Mouse (Mus musculus) heart, postnatal 0 days (tissue): ENCODE measurements at regions not wholly inside any gene's neighbourhood (a gene's known extent, or its start where the extent isn't known, plus 50 kb on each side); places are given as distances from the start of the nearest gene placed in this dataset.
"Not testable (repeated sequence)": the region's sequence is repeated elsewhere in the genome, so short reads cannot be mapped to it uniquely, and the experiment has no call there.

Source experiments
- ATAC-seq: fragments of 200-750 bp; cut with Nextera tagmentation; 2 replicates; pipeline ENCODE4 v1.8.0; 2017; ENCODE audit warnings: low read depth, moderate number of reproducible peaks, moderate library complexity; ENCODE audit not compliant: insufficient read depth
- DNase-seq: peaks from one replicate; pipeline ENCODE4 v3.0.0-alpha.2; 2016; ENCODE audit warnings: low spot score
- H3K27ac ChIP-seq: fragments of 300-500 bp; sonication (generic); 2 replicates; pipeline ENCODE4 v1.5.1; 2014; ENCODE audit warnings: low read depth, mild to moderate bottlenecking
- H3K27me3 ChIP-seq: fragments of 300-500 bp; sonication (generic); 2 replicates; pipeline ENCODE4 v1.6.1; 2014; ENCODE audit warnings: low read length, mixed read lengths; ENCODE audit not compliant: control insufficient read depth, insufficient read depth
- H3K36me3 ChIP-seq: fragments of 300-500 bp; sonication (generic); replicated peaks from 2 replicates; pipeline ENCODE4 v1.6.1; 2014; ENCODE audit warnings: low read length, mixed read lengths; ENCODE audit not compliant: control insufficient read depth, insufficient read depth
- H3K4me1 ChIP-seq: fragments of 300-500 bp; sonication (generic); 2 replicates; pipeline ENCODE4 v1.6.1; 2014; ENCODE audit warnings: antibody characterized with exemption; ENCODE audit not compliant: control insufficient read depth, insufficient read depth
- H3K4me2 ChIP-seq: fragments of 300-500 bp; sonication (generic); 2 replicates; pipeline ENCODE4 v1.6.1; 2014; ENCODE audit warnings: low read depth, mild to moderate bottlenecking, low read length, moderate library complexity
- H3K4me3 ChIP-seq: fragments of 300-500 bp; sonication (generic); 2 replicates; pipeline ENCODE4 v1.5.1; 2014; ENCODE audit warnings: low read depth, low read length
- H3K9ac ChIP-seq: fragments of 300-500 bp; sonication (generic); replicated peaks from 2 replicates; pipeline ENCODE4 v1.6.1; 2014; ENCODE audit warnings: low read depth, low read length, mixed read lengths
- H3K9me3 ChIP-seq: fragments of 300-500 bp; sonication (generic); replicated peaks from 2 replicates; pipeline ENCODE4 v1.6.1; 2016; ENCODE audit warnings: low read length; ENCODE audit not compliant: control insufficient read depth
- CTCF ChIP-seq: IDR thresholded peaks from 2 replicates; pipeline ENCODE4 v1.5.1; 2016; ENCODE audit warnings: antibody characterized with exemption, control low read depth, low read depth
- EP300 ChIP-seq: IDR thresholded peaks from 2 replicates; pipeline ENCODE4 v1.6.1; 2016; ENCODE audit warnings: antibody characterized with exemption, low read depth
- WGBS: fragments of 180-500 bp; shearing (Covaris S2); extraction: QIAGEN DNeasy Blood & Tissue Kit; methylation state at CpG from one replicate; pipeline ENCODE4 v1.1.7; 2014; 5-methylcytosine and 5-hydroxymethylcytosine counted together

DNA sequence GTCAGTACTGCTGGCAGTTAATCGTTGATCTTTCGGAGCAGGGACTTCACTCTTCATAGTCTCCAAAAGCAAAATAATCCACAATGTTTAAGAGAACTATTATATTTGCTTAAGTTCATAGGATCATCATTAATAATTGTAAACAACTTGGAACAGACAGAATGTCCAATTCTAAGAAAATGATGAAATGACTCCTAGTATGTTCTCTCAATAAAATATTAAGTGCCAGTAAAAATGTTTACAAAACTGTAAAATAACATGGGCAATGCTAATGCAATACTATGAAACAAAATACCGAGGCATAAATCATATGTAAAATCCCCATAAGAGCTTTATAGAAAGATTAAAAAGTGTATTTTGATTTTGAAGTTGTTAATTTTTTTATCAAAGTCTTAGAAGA, 1994.8 kb downstream of the 9330182O14Rik start:
- Histone ChIP-seq H3K4me2 (no peak overlapping the region), H3K27me3 (no peaks in the 10 kb centered on the region), H3K4me3 (no peak overlapping the region), H3K36me3 (no peaks in the 10 kb centered on the region), H3K9me3 (no peaks in the 10 kb centered on the region), H3K9ac (no peak overlapping the region), H3K27ac (no peak overlapping the region), H3K4me1 (no peaks in the 10 kb centered on the region)
- ATAC-seq (no peak), DNase-seq (no peak)
- 80% methylated on average over 3 of the region's 3 CpGs for WGBS
- no peak for TF ChIP-seq CTCF
- TF ChIP-seq EP300: no peak

DNA sequence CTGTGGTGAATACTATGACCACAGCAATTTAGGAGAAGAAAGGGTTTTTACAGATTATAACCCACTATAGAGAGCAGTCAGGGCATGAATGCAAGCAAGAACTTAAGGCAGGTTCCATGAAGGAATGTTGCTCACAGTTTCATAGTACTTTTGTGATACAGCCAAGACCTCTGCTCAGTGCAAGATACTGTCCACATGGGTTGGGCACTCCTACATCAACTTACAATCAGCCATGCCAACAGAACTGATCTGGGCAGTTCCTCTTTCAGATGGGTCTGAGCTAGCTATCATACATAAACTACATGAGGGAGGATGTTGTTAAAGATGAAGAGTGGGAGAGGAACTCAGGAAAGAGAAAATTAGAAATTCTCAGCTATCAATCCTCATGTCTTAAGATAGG, 2032.4 kb downstream of the 9330182O14Rik start:
- TF ChIP-seq CTCF: no peak
- TF ChIP-seq EP300: no peak
- H3K27ac ChIP-seq: no peak overlapping the region
- no peaks in the 10 kb centered on the region for H3K36me3 ChIP-seq
- no peaks in the 10 kb centered on the region for H3K9me3 ChIP-seq
- DNase-seq: no peak
- no peaks in the 10 kb centered on the region for H3K4me1 ChIP-seq
- ATAC-seq: no peak
- H3K9ac ChIP-seq: no peak overlapping the region
- H3K4me2 ChIP-seq: no peak overlapping the region
- no peaks in the 10 kb centered on the region for H3K27me3 ChIP-seq
- no peak overlapping the region for H3K4me3 ChIP-seq

DNA sequence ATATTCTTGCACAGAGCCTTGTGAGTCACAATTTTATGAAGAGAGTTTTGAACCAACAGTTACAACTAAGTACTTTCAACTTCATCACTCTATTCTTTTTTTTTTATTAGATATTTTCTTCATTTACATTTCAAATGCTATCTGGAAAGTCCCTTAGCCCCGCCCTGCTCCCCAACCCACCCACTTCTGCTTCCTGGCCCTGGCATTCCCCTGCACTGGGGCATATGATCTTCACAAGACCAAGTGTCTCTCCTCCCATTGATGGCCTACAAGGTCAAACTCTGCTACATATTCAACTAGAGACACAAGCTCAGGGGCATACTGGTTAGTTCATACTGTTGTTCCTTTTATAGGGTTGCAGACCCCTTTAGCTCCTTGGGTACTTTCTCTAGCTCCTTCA, 2043.6 kb downstream of the 9330182O14Rik start:
- H3K9me3 ChIP-seq, H3K4me2 ChIP-seq, DNase-seq, H3K36me3 ChIP-seq, H3K27ac ChIP-seq, H3K4me1 ChIP-seq, H3K4me3 ChIP-seq, H3K9ac ChIP-seq, ATAC-seq, H3K27me3 ChIP-seq: not testable (repeated sequence)
- WGBS: 86% methylated on average over 1 of the region's 1 CpGs

DNA sequence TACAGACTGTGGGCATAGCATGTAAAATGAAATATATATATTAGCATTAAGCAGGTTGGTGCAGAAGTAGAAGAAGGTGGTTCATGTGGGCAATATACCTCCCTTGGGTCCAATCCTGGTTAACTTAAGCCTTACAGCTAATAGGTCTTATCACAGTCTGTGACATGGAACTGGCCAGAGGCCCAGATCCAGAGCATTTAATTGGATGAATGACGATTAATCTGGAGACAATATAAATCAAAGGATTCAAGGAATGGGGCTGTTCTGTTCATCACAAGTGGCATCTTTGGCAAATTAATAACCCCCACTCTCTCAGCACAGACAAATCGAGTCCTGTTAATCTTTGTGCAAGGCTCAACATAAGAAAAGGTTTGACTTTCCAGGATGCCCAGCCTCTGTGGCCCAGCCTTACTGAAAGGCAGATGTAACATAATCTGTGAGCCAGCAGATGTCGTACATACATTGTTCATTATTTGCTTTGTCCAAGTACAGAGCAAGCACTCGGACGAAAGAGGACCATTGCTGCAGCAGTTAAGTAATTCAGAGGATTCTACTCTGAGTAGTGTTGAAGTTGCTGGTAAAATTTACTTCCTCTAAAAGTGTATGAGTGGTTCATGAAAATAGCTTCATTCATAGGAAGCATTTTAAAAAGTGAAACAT, 2073.2 kb downstream of the 9330182O14Rik start:
- 23% methylated on average over 5 of the region's 5 CpGs for WGBS
- peak; percentile 79 for ATAC-seq

DNA sequence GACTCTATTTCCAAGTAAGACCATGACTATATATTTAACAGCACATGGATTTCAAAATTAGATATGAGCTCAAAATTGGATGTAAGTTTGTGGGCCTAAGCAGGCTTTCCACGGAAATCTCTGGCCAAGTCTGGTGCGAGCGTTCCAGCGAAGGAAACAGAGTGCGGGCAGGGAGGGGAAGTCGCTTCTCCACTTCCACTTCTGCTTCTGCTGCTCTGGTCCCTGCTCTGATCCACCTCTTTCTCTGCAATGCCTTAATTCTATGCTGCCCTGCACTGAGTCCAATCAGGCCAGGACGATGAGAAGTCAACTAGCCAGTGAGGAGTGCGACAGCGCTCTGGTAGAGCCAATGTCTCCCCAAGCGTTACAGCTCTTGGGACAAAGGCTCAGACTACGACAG, 2085.3 kb downstream of the 9330182O14Rik start:
- WGBS: 84% methylated on average over 11 of the region's 11 CpGs
- Histone ChIP-seq H3K4me3 (no peak overlapping the region), H3K27me3 (no peaks in the 10 kb centered on the region), H3K4me1 (no peaks in the 10 kb centered on the region), H3K27ac (no peak overlapping the region), H3K9me3 (no peaks in the 10 kb centered on the region), H3K36me3 (no peaks in the 10 kb centered on the region), H3K4me2 (no peak overlapping the region), H3K9ac (no peak overlapping the region)
- DNase-seq (no peak), ATAC-seq (no peak)
- TF ChIP-seq EP300 (no peak), CTCF (no peak)

More for the DNA sequence above, 2073.2 kb downstream of the 9330182O14Rik start:
- Histone ChIP-seq H3K4me2 (no peak overlapping the region), H3K4me1 (no peaks in the 10 kb centered on the region), H3K9ac (no peak overlapping the region), H3K36me3 (no peaks in the 10 kb centered on the region), H3K27ac (no peak overlapping the region), H3K27me3 (no peaks in the 10 kb centered on the region), H3K4me3 (no peak overlapping the region), H3K9me3 (no peaks in the 10 kb centered on the region)
- DNase-seq: peak; percentile 47
- TF ChIP-seq EP300: no peak
- TF ChIP-seq CTCF: peak; percentile 65

DNA sequence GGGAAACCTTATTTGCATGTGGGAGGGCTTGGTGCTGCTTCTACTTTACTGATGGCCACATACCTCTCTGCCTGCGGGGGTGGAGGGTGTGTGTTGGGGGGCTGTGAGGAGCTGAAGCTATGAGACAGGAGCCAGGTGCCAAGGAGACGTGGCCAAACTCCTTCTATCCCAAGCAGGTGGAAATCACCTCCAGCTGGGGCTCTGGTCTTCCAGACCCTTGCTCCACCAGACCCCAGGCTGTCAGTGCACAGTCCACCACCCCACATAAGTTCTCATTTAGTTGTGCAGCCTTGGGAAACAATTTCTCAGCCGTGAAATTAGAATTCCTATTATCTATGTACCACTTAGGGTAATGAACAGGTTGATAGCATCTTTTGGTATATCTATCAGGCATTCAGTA, 2085.8 kb downstream of the 9330182O14Rik start:
- no peaks in the 10 kb centered on the region for H3K9me3 ChIP-seq

More for the DNA sequence above, 2085.8 kb downstream of the 9330182O14Rik start:
- no peak for ATAC-seq
- Histone ChIP-seq H3K4me2 (no peak overlapping the region), H3K4me3 (no peak overlapping the region), H3K4me1 (no peaks in the 10 kb centered on the region), H3K9ac (no peak overlapping the region), H3K27me3 (no peaks in the 10 kb centered on the region), H3K36me3 (no peaks in the 10 kb centered on the region), H3K27ac (no peak overlapping the region)
- TF ChIP-seq CTCF (no peak), EP300 (no peak)
- WGBS: 67% methylated on average over 3 of the region's 3 CpGs
- no peak for DNase-seq
